Mouse (Mus musculus) lung, postnatal 0 days (tissue): ENCODE data around the gene Hexim1.

ENCODE experiments used
- CTCF ChIP-seq: IDR thresholded peaks from 2 replicates; pipeline ENCODE4 v1.5.1; 2016; ENCODE audit warnings: antibody characterized with exemption, mild to moderate bottlenecking
- EP300 ChIP-seq: IDR thresholded peaks from 2 replicates; pipeline ENCODE4 v1.6.1; 2016; ENCODE audit warnings: antibody characterized with exemption, mild to moderate bottlenecking, control low read depth

GRCm38 (mm10) chr11:103111881-103112551, 4.0 kb upstream of the Hexim1 start:
- TF ChIP-seq CTCF (no peak), EP300 (no peak)
